Mouse (Mus musculus) heart, embryonic 15.5 days (tissue): ENCODE measurements around the gene Lrrfip1. TPM values are rescaled to one million over a fixed set of nuclear protein-coding genes. Genes with fewer than 3 reads are reported as not detected.

ENCODE experiments used
- ATAC-seq: fragments of 200-750 bp; cut with Nextera tagmentation; replicated peaks from 2 replicates; pipeline ENCODE4 v1.8.0; 2017; ENCODE audit warnings: low read depth, moderate TSS enrichment; ENCODE audit not compliant: insufficient number of reproducible peaks, insufficient read depth, low FRiP score
- H3K27ac ChIP-seq: fragments of 300-500 bp; sonication (generic); 2 replicates; pipeline ENCODE4 v1.5.1; 2015; ENCODE audit warnings: mild to moderate bottlenecking, inconsistent platforms
- H3K27me3 ChIP-seq: fragments of 300-500 bp; sonication (generic); 2 replicates; pipeline ENCODE4 v1.6.1; 2015; ENCODE audit warnings: inconsistent platforms
- H3K36me3 ChIP-seq: fragments of 300-500 bp; sonication (generic); 2 replicates; pipeline ENCODE4 v1.6.1; 2015; ENCODE audit warnings: mild to moderate bottlenecking, inconsistent platforms
- H3K4me1 ChIP-seq: fragments of 300-500 bp; sonication (generic); replicated peaks from 2 replicates; pipeline ENCODE4 v1.6.1; 2015; ENCODE audit warnings: inconsistent platforms
- H3K4me2 ChIP-seq: fragments of 300-500 bp; sonication (generic); 2 replicates; pipeline ENCODE4 v1.6.1; 2015; ENCODE audit warnings: inconsistent platforms, mild to moderate bottlenecking, moderate library complexity
- H3K4me3 ChIP-seq: fragments of 300-500 bp; sonication (generic); 2 replicates; pipeline ENCODE4 v1.5.1; 2015; ENCODE audit warnings: mild to moderate bottlenecking, inconsistent platforms
- H3K9ac ChIP-seq: fragments of 300-500 bp; sonication (generic); 2 replicates; pipeline ENCODE4 v1.6.1; 2015; ENCODE audit warnings: mild to moderate bottlenecking, inconsistent platforms
- H3K9me3 ChIP-seq: fragments of 300-500 bp; sonication (generic); replicated peaks from 2 replicates; pipeline ENCODE4 v1.6.1; 2016; ENCODE audit warnings: inconsistent platforms
- WGBS: fragments of 180-500 bp; shearing (Covaris S2); methylation state at CpG from one replicate; pipeline ENCODE4 v1.1.7; 2015; ENCODE audit warnings: mixed read lengths; 5-methylcytosine and 5-hydroxymethylcytosine counted together
- polyA plus RNA-seq: library from polyadenylated mRNA; unstranded; fragments of >200 nt; fragmentation: Nextera tagmentation; extraction: Ambion mirVana; gene quantifications from 2 replicates; pipeline ENCODE4 v1.2.1, GENCODE M21; 2015

Lrrfip1 gene
- polyA plus RNA-seq, 1 experiment from 2014 or later, result 149 TPM

DNA sequence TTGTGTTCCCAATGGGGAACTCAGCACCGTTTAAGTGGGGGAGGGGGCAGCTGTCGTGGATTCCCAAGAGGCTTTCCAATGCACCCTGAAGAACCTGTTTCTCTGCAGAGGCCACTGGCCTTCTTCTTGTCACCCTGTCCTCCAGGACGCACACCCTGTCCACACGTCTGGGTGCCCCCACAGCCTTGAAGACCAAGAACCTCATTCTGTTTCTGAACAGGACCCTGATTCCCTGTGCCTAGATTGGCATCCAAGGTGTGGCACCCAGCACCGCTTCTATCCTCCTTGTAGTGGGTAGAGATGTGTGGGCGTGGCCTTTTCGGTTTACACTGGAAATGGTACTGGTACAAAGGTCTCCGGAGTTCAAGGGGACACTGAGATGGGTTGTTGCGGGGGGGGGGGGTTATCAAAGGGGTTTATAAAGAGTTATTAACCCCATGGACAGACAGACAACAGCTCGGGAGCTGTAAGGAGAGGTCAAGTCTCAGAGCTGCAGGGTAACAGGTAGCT, 28.6 kb upstream of the Lrrfip1 start:
- ATAC-seq, result no peak
- H3K27ac ChIP-seq, result no peak overlapping the region
- peaks cover 58% of the 10 kb centered on the region for H3K4me1 ChIP-seq
- no peaks in the 10 kb centered on the region for H3K36me3 ChIP-seq
- H3K4me2 ChIP-seq, result no peak overlapping the region
- H3K27me3 ChIP-seq, result no peaks in the 10 kb centered on the region
- no peaks in the 10 kb centered on the region for H3K9me3 ChIP-seq
- WGBS, result 80% methylated on average over 10 of the region's 10 CpGs
- no peak overlapping the region for H3K9ac ChIP-seq
- no peak overlapping the region for H3K4me3 ChIP-seq

DNA sequence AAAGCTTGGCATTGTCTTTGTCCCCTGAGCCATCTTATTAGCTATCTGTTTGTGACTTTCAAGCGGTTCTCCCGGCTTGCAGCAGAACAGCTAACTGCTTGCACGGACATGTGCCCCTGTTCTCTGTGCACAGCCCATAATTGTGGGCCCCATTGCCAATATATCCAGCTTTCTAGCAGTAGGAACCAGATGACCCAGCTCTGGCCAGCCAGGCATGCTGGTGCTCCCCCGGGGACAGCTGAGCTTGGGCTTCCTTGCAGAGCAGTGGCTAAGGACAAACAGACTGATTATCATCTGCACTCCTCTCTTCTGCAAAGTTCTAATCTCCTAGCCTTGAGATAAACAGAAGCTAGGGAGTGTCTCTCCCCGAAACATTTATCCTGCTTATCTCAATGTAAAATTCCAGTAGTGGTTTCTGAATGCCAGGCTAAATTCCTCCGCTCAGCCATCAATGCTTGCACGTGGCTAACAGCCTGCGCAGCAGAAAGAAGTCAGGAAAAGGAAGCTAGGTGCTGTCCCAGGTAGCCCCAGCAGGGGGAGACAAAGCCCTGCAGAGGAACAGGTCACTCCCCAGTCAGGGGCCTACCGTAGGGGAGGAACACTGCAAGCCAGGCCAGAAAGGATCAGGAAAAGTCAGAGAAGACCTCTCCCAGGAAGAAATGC, 25.5 kb upstream of the Lrrfip1 start:
- peaks cover 52% of the 10 kb centered on the region for H3K4me1 ChIP-seq
- H3K36me3 ChIP-seq, result no peaks in the 10 kb centered on the region
- H3K27ac ChIP-seq, result peak overlapping the region; percentile 43
- no peaks in the 10 kb centered on the region for H3K27me3 ChIP-seq
- H3K9ac ChIP-seq, result peak overlapping the region; percentile 16
- H3K4me2 ChIP-seq, result peak overlapping the region; percentile 29
- peak; percentile 59 for ATAC-seq
- no peaks in the 10 kb centered on the region for H3K9me3 ChIP-seq
- 12% methylated on average over 9 of the region's 9 CpGs for WGBS
- H3K4me3 ChIP-seq, result no peak overlapping the region

DNA sequence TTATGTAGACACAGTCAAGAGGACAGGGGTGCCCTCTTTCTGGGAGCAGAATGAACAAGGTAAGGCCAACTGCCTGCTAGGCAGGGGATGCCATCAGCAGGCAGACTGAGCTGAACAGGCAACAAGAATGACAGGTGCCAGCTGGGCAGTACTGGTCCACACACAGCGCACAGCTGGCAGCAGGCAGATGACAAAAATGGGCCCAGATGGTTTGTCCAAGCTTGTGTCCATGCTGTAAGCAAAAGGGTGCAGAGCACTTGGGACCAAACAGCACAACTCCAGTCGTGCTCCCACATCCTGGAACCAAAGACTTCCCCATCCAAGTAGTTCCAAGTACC, 25.0 kb upstream of the Lrrfip1 start:
- Histone ChIP-seq H3K9ac (peak overlapping the region; percentile 16; the same call in 1 of the 2 replicates), H3K9me3 (no peaks in the 10 kb centered on the region), H3K4me2 (peak overlapping the region; percentile 16; the same call in 1 of the 2 replicates), H3K27ac (peak overlapping the region; percentile 43), H3K4me1 (peaks cover 47% of the 10 kb centered on the region), H3K27me3 (no peaks in the 10 kb centered on the region), H3K36me3 (no peaks in the 10 kb centered on the region), H3K4me3 (no peak overlapping the region)
- ATAC-seq, result no peak; the same call in 1 of the 2 replicates
- 77% methylated on average over 2 of the region's 2 CpGs for WGBS

DNA sequence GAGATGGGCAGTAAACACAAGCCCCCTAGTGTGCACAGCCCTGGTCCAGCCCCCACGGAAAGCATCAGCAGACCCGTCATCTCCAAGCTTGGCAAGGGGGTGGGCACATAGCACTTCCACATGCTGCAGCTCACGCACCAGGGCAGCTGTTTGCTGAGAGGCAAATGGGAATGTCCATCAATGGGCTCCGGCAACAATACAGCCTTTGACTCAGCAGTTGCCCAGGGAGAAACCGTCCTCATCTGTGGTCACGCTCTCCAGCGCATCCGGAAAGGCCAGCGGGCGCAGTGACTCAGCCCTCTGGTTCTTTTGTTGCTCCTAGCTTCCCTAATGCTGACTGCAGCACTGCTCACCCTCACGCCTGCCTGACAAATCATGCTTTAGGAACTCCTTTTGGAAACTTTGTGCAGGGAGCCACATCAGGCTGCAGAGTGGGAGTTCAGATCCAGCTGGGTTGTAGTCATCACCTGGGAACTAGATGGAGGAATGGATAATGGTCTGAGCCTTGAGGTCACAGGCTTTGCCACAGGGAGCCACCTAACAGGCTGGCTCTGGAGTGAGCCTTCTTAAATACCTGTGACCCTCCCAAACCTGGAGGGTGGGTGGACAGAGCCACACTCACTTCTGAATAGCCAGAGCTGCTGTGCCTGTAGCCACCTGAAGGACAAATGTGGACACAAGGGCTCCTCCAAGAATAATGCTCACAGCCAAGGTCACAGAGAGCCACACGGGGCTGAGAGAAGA, 23.5 kb upstream of the Lrrfip1 start:
- no peak overlapping the region for H3K4me3 ChIP-seq
- WGBS, result 26% methylated on average over 12 of the region's 12 CpGs
- peaks cover 40% of the 10 kb centered on the region for H3K4me1 ChIP-seq
- 0 out of 2 replicates have a peak overlapping the region, but pooled peaks have one; percentile 16 for H3K27ac ChIP-seq
- ATAC-seq, result peak; percentile 29; the same call in 1 of the 2 replicates
- H3K9ac ChIP-seq, result no peak overlapping the region
- no peaks in the 10 kb centered on the region for H3K27me3 ChIP-seq
- H3K4me2 ChIP-seq, result peak overlapping the region; percentile 12
- no peaks in the 10 kb centered on the region for H3K36me3 ChIP-seq
- H3K9me3 ChIP-seq, result no peaks in the 10 kb centered on the region

DNA sequence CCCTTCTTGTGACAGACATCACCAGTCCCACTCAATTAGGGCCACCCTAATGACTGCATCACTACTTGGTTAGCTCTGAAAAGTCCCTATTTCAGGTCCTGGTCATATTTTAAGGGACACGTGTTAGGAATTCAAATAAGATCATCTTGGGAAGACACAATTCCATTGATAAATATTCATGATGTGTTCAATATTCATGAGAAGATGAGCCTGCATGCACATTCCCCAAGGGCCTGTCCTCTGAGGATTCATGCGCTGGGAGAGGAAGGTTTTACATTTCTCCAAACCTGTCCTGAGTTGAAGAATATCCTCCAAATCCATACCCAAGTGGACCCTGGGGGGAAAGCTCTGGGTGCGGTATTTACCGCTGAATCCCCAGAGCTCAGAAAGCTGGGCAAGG, 22.6 kb upstream of the Lrrfip1 start:
- no peak overlapping the region for H3K27ac ChIP-seq
- no peak for ATAC-seq
- H3K4me3 ChIP-seq, result no peak overlapping the region
- peaks cover 46% of the 10 kb centered on the region for H3K4me1 ChIP-seq
- no peaks in the 10 kb centered on the region for H3K36me3 ChIP-seq
- 92% methylated on average over 4 of the region's 4 CpGs for WGBS
- H3K4me2 ChIP-seq, result no peak overlapping the region
- no peak overlapping the region for H3K9ac ChIP-seq
- no peaks in the 10 kb centered on the region for H3K27me3 ChIP-seq
- H3K9me3 ChIP-seq, result no peaks in the 10 kb centered on the region

DNA sequence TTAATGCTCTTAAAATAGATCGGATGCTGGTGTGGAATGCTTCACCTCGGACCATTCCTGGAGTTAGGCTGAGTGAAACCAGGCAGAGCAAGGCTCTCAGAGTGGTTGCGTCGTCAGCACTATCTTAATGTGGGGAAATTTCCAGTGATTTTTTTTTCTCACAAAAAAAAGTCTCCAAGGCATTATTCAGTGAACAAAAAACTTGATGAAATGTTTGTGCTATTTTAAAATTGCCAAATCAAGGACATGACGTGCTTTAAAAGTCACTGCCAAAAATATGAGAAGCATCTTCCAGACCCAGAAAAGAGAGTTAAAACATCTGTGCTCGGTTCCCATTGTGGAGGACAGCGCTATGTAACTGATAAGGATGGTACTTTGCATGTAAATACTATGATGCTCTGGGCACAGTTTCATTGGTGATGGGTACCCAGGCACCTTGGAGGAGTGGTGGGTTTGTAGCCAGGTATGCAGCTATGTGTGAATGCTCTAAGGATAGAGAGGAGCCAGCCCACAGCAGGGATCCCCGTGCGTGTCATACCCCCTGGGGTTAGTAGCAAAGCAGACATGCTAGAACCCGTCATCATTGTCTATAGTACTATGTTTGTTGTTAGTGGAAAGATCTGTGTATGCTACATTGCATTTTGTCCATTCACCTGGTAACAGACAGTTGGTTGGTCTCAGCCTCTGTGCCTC, 17.8 kb upstream of the Lrrfip1 start:
- Histone ChIP-seq H3K4me2 (peak overlapping the region; percentile 25), H3K4me3 (no peak overlapping the region), H3K9ac (no peak overlapping the region), H3K4me1 (peaks cover 16% of the 10 kb centered on the region), H3K36me3 (no peaks in the 10 kb centered on the region), H3K27ac (peak overlapping the region; percentile 70), H3K9me3 (no peaks in the 10 kb centered on the region), H3K27me3 (no peaks in the 10 kb centered on the region)
- 24% methylated on average over 10 of the region's 10 CpGs for WGBS
- ATAC-seq, result peak; percentile 58

DNA sequence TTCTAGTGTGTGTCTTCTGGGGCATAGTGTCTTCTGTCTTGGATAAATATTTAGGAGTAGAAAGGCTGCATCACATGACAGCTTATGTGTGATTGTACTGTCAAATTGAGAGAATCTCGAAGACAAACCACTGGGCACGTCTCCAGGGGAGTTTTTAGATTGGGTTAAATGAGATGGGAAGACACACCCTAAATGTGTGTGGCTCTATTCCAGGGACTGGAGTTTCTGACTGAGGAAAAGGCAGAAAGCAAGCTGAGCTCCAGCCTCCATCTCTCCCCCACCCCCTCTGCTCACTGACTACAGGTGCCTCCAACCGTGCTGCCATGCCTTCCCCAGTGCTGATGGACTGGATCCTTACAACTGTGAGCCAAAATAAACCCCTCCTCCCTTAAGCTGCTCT, 17.2 kb upstream of the Lrrfip1 start:
- Histone ChIP-seq H3K27me3 (no peaks in the 10 kb centered on the region), H3K4me1 (peaks cover 16% of the 10 kb centered on the region), H3K9me3 (no peaks in the 10 kb centered on the region), H3K9ac (no peak overlapping the region), H3K4me3 (no peak overlapping the region), H3K4me2 (no peak overlapping the region), H3K36me3 (no peaks in the 10 kb centered on the region), H3K27ac (peak overlapping the region; percentile 70)
- WGBS, result 55% methylated on average over 3 of the region's 3 CpGs
- ATAC-seq, result no peak

DNA sequence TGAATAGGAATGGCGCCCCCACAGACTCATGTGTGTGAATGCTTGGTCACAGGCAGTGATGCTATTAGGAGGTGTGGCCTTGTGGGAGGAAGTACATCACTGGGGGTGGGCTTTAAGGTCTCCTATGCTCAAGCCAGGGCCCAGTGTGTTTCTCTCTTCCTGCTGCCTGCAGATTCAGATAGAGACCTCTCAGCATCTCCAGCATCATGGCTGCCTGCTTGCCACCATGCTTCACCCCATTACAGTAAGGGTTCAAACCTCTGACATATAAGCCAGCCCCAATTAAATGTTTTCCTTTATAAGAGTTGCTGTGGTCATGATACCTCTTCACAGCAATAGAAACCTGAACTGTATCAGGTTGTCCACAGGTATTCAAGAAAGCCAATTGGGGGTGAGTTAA, 2.6 kb upstream of the Lrrfip1 start:
- no peaks in the 10 kb centered on the region; the same call in 1 of the 2 replicates for H3K9me3 ChIP-seq
- no peak overlapping the region for H3K4me2 ChIP-seq
- no peaks in the 10 kb centered on the region for H3K27me3 ChIP-seq
- no peak for ATAC-seq
- H3K4me3 ChIP-seq, result no peak overlapping the region
- H3K4me1 ChIP-seq, result peaks cover 21% of the 10 kb centered on the region
- no peak overlapping the region for H3K9ac ChIP-seq
- 100% methylated on average over 1 of the region's 1 CpGs for WGBS
- H3K27ac ChIP-seq, result no peak overlapping the region
- no peaks in the 10 kb centered on the region for H3K36me3 ChIP-seq

DNA sequence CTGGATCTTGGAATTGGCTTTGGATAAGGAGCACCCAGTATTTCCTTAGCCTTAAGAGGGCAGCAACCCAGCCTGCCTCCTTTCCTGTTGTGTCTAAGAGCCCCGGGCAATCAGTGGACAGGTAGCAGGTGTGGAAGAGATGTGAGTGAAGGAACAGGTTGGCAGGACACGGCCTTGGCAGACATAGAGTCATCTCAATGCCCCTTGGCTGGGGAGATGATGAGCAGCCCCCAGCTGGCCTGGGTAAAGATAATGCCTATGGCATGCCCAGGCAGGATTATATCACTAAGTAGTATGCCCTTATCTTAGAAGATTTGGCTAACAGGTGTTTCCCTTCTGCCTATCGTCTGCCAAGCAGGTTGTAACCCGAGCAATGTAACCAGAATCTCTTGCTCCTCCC, 1.4 kb upstream of the Lrrfip1 start:
- ATAC-seq, result no peak
- H3K4me3 ChIP-seq, result no peak overlapping the region
- no peaks in the 10 kb centered on the region for H3K27me3 ChIP-seq
- no peak overlapping the region for H3K4me2 ChIP-seq
- H3K36me3 ChIP-seq, result no peaks in the 10 kb centered on the region
- H3K9ac ChIP-seq, result no peak overlapping the region
- no peak overlapping the region for H3K27ac ChIP-seq
- WGBS, result 44% methylated on average over 4 of the region's 4 CpGs
- no peaks in the 10 kb centered on the region; the same call in 1 of the 2 replicates for H3K9me3 ChIP-seq
- H3K4me1 ChIP-seq, result peaks cover 33% of the 10 kb centered on the region

DNA sequence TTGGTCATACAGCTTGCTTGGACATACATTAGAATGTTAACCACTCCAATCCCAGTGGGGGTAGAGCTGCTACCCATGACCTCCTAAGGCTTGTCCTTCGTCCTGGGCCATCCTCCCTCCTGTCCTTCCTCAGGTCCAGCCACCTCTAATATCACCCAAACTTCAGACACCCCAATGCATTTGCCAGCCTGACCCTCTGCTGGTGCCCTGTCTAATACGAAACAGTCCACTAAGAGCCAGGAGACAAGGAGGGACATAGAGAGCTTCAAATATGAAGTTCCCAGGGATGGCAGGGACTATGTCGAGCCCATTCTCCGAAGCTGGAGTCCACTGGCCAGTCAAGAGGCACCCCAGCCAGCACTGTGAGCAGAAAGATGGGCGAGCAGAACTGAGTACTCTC, 896 bp upstream of the Lrrfip1 start:
- peak overlapping the region; percentile 76 for H3K4me2 ChIP-seq
- peak overlapping the region; percentile 97 for H3K9ac ChIP-seq
- H3K4me1 ChIP-seq, result peaks cover 38% of the 10 kb centered on the region
- whole genome bisulfite sequencing, result 66% methylated on average over 5 of the region's 5 CpGs
- peak overlapping the region; percentile 90 for H3K4me3 ChIP-seq
- H3K27me3 ChIP-seq, result no peaks in the 10 kb centered on the region
- no peaks in the 10 kb centered on the region; the same call in 1 of the 2 replicates for H3K9me3 ChIP-seq
- no peak for ATAC-seq
- H3K36me3 ChIP-seq, result no peaks in the 10 kb centered on the region
- peak overlapping the region; percentile 92 for H3K27ac ChIP-seq

DNA sequence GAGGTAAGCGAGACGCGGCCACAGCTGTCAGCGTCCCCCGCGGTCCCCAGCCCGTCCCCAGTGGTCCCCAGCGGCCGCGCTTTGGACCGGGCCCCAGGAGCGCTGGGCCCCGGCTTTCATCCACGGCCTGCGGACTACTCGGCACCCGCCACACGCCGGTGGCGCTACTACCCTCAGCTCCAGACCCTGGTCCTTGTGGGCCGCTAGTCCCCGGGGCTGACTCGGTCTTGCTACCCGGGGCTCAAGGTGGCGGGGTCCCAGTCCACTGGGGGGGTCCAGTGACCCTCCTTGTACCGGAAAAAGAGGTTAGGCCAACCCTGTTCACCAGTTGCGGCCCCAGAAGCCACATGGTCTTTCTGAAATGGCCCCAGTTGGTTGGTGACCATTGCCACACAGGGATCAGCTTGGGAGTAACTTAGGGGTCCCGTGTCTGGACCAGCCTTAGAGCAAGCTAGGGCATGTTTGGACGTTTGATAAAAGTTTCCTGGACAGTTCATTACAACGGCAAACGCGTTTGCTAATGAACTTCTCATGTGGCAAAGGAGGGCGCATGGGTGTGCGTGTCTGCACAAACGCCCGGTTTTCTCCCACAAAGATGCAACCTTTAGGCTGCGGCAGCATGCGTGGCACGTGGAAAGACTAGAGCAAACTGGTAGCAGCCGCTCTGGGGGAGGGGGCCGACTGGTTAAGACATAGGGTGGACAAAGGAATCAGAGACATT, 514 bp downstream of the Lrrfip1 start:
- peak overlapping the region; percentile 76 for H3K4me2 ChIP-seq
- H3K9ac ChIP-seq, result peak overlapping the region; percentile 97
- peak overlapping the region; percentile 92 for H3K27ac ChIP-seq
- H3K27me3 ChIP-seq, result no peaks in the 10 kb centered on the region
- WGBS, result under 1% methylated on average over 41 of the region's 41 CpGs
- ATAC-seq, result peak; percentile 15
- no peaks in the 10 kb centered on the region; the same call in 1 of the 2 replicates for H3K9me3 ChIP-seq
- peak overlapping the region; percentile 90 for H3K4me3 ChIP-seq
- H3K4me1 ChIP-seq, result peaks cover 52% of the 10 kb centered on the region
- no peaks in the 10 kb centered on the region for H3K36me3 ChIP-seq
